Mouse (Mus musculus) v-Abl transformed pro-B cells (cell line): ENCODE results near the gene Gm28305.

Experiments
- in situ Hi-C, 2 experiments: fragments of 400-800 bp; cut with MboI; formaldehyde crosslinking; loops; one replicate each; pipeline ENCODE4 v1.15.1; 2025; ENCODE audit not compliant: unreplicated experiment in 2 of 2

The Gm28305 gene

GRCm38 (mm10) chr9:104108571-104109143, 68.2 kb downstream of the Gm28305 start:
- in situ Hi-C loops: no loop called here

GRCm38 (mm10) chr9:104109151-104109550, 68.7 kb downstream of the Gm28305 start:
- in situ Hi-C loops: no loop called here

GRCm38 (mm10) chr9:104123101-104123500, 82.6 kb downstream of the Gm28305 start:
- in situ Hi-C loops: no loop called here

GRCm38 (mm10) chr9:104123622-104124021, 83.2 kb downstream of the Gm28305 start:
- in situ Hi-C loops: no loop called here
